Mouse (Mus musculus) ES-E14 (cell line): Measurements from ENCODE around the gene Csf2ra.

ENCODE experiments used
- CHD2 ChIP-seq: IDR thresholded peaks from 2 replicates; pipeline ENCODE4 v1.6.1; 2014; ENCODE audit warnings: mild to moderate bottlenecking, low read depth, low read length, inconsistent platforms
- HCFC1 ChIP-seq: IDR thresholded peaks from 2 replicates; pipeline ENCODE4 v1.6.1; 2012; ENCODE audit warnings: low read length, inconsistent platforms, borderline replicate concordance; ENCODE audit not compliant: insufficient read depth
- MAFK ChIP-seq: IDR thresholded peaks from 2 replicates; pipeline ENCODE4 v1.6.1; 2014; ENCODE audit warnings: mild to moderate bottlenecking, low read depth, low read length, inconsistent platforms; ENCODE audit not compliant: insufficient read depth
- ZC3H11A ChIP-seq: IDR thresholded peaks from 2 replicates; pipeline ENCODE4 v1.6.1; 2012; ENCODE audit warnings: low read depth, mild to moderate bottlenecking, inconsistent platforms, low read length, borderline replicate concordance
- ZNF384 ChIP-seq: IDR thresholded peaks from 2 replicates; pipeline ENCODE4 v1.6.1; 2012; ENCODE audit warnings: low read depth, low read length, inconsistent platforms

DNA sequence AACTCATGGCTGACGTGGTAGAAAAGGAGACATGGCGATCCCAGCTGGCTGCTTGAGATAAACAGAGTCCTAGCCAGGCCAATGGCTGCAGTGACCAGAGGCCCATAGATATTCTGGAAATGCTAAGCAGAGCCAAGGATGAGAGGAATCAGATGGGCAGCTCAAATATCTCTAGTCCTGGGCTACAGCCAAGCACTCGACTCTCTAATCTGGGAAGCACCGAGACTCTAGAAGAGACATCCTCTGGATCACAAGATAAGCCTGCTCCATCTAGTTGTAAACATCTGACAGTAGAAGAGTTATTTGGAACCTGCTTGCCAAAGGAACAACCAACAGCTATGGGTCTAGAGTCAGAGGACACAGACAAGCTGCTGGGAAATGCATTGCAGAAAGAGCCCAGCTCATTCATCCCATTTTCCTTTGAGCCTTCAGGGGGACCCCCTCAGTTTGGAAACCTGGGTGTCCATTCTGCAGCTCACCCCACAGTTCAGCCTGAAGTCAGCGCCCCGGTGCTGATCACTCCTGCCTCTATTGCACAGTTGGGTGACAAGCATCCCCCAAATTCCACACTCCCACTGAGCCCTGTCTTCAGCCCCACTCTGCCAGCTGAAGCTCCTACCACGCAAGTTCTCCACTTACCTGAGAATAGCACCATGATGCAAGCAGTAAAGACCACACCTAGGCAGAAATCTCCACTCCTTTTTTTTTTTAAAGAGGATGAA lies 28.1 kb upstream of the Csf2ra start:
- no peak for TF ChIP-seq HCFC1
- TF ChIP-seq ZNF384: no peak
- no peak for TF ChIP-seq ZC3H11A
- no peak for TF ChIP-seq CHD2
- no peak for TF ChIP-seq MAFK
